Mouse (Mus musculus) CH12.LX (cell line): ENCODE measurements at regions not wholly inside any gene's neighbourhood (a gene's known extent, or its start where the extent isn't known, plus 50 kb on each side); places are given as distances from the start of the nearest gene placed in this dataset.
A peak's percentile ranks its signal among the peaks of the same experiment; 100 is the strongest.
"Not testable (repeated sequence)": the region's sequence is repeated elsewhere in the genome, so short reads cannot be mapped to it uniquely, and the experiment has no call there.

Source experiments
- DNase-seq: peaks from one replicate; pipeline ENCODE4 v3.0.0-alpha.2; 2013; ENCODE audit errors: extremely low read depth
- H3K27ac ChIP-seq: 2 replicates; pipeline ENCODE4 v1.5.1; 2012; ENCODE audit warnings: low read depth, mild to moderate bottlenecking, control low read depth, moderate library complexity; ENCODE audit not compliant: insufficient read depth
- H3K27me3 ChIP-seq: replicated peaks from 2 replicates; pipeline ENCODE3; 2012; ENCODE audit warnings: inconsistent platforms
- H3K36me3 ChIP-seq, 2 experiments: replicated peaks in 1 of 2; 2 replicates each; pipeline versions ENCODE3 to v1.6.1; 2012; ENCODE audit warnings: inconsistent platforms in 1 of 2, low read length in 1 of 2, mild to moderate bottlenecking in 1 of 2, mixed read lengths in 1 of 2, moderate library complexity in 1 of 2; ENCODE audit not compliant: control insufficient read depth in 1 of 2, insufficient read depth in 1 of 2
- H3K4me1 ChIP-seq, 2 experiments: 2 replicates each; pipeline ENCODE4 v1.6.1; 2012; ENCODE audit warnings: inconsistent platforms in 1 of 2, moderate library complexity in 1 of 2; ENCODE audit not compliant: insufficient read depth in 2 of 2, control insufficient read depth in 1 of 2
- H3K4me2 ChIP-seq: 2 replicates; pipeline ENCODE4 v1.6.1; 2012; ENCODE audit warnings: low read depth, mild to moderate bottlenecking, control low read depth; ENCODE audit not compliant: poor library complexity, insufficient read depth, severe bottlenecking
- H3K4me3 ChIP-seq, 3 experiments: fragments of 150-350 bp in 1 of 3; sonication (generic) in 1 of 3; replicated peaks in 1 of 3; 2 replicates each; pipeline versions ENCODE3 to v1.5.1; 2011 to 2012; ENCODE audit warnings: low read depth in 2 of 3, low read length in 2 of 3, mild to moderate bottlenecking in 2 of 3, moderate library complexity in 2 of 3, control low read depth in 1 of 3, improper control_type of control experiment in 1 of 3, inconsistent platforms in 1 of 3, mixed read lengths in 1 of 3; ENCODE audit not compliant: poor library complexity in 1 of 3
- H3K79me2 ChIP-seq: replicated peaks from 2 replicates; pipeline ENCODE4 v1.6.1; 2012; ENCODE audit warnings: mild to moderate bottlenecking, moderate library complexity; ENCODE audit not compliant: control insufficient read depth, poor library complexity, insufficient read depth, severe bottlenecking; ENCODE audit errors: extremely low read depth
- H3K9ac ChIP-seq: 2 replicates; pipeline ENCODE4 v1.6.1; 2012; ENCODE audit warnings: low read depth, mild to moderate bottlenecking, control low read depth, moderate library complexity; ENCODE audit not compliant: insufficient read depth
- H3K9me3 ChIP-seq: replicated peaks from 2 replicates; pipeline ENCODE3; 2012; ENCODE audit warnings: low read length, inconsistent platforms, mixed read lengths
- EP300 ChIP-seq: IDR thresholded peaks from 2 replicates; pipeline ENCODE4 v1.6.1; 2011; ENCODE audit warnings: low read length, improper control_type of control experiment
- ETS1 ChIP-seq: conservative IDR thresholded peaks from 2 replicates; pipeline ENCODE4 v1.6.1; 2012; ENCODE audit warnings: low read depth, mild to moderate bottlenecking, inconsistent platforms, low read length, improper control_type of control experiment, moderate library complexity
- GABPA ChIP-seq: IDR thresholded peaks from 2 replicates; pipeline ENCODE4 v1.6.1; 2012; ENCODE audit warnings: low read depth, low read length, improper control_type of control experiment, inconsistent platforms; ENCODE audit not compliant: insufficient replicate concordance
- IRF4 ChIP-seq: IDR thresholded peaks from 2 replicates; pipeline ENCODE4 v1.6.1; 2014; ENCODE audit warnings: low read depth, mild to moderate bottlenecking, inconsistent platforms, low read length, improper control_type of control experiment
- JUN ChIP-seq: IDR thresholded peaks from 2 replicates; pipeline ENCODE4 v1.6.1; 2011; ENCODE audit warnings: low read depth, mild to moderate bottlenecking, low read length, improper control_type of control experiment, moderate library complexity; ENCODE audit not compliant: insufficient read depth
- JUND ChIP-seq: conservative IDR thresholded peaks from 2 replicates; pipeline ENCODE4 v1.6.1; 2011; ENCODE audit warnings: low read depth, low read length, improper control_type of control experiment
- MAX ChIP-seq: IDR thresholded peaks from 2 replicates; pipeline ENCODE4 v1.6.1; 2011; ENCODE audit warnings: low read length, improper control_type of control experiment
- MYC ChIP-seq: IDR thresholded peaks from 2 replicates; pipeline ENCODE4 v1.6.1; 2011; ENCODE audit warnings: low read depth, mild to moderate bottlenecking, improper control_type of control experiment, low read length
- POLR2A ChIP-seq: IDR thresholded peaks from 2 replicates; pipeline ENCODE4 v1.6.1; 2011; ENCODE audit warnings: low read depth, mild to moderate bottlenecking, improper control_type of control experiment, low read length
- SMC3 ChIP-seq: IDR thresholded peaks from 2 replicates; pipeline ENCODE4 v1.6.1; 2011; ENCODE audit warnings: low read depth, low read length, improper control_type of control experiment
- USF1 ChIP-seq: IDR thresholded peaks from 2 replicates; pipeline ENCODE4 v1.6.1; 2014; ENCODE audit warnings: low read depth, mild to moderate bottlenecking, inconsistent platforms, low read length, improper control_type of control experiment
- USF2 ChIP-seq: conservative IDR thresholded peaks from 2 replicates; pipeline ENCODE4 v1.6.1; 2011; ENCODE audit warnings: low read depth, low read length, improper control_type of control experiment
- ZNF384 ChIP-seq: IDR thresholded peaks from 2 replicates; pipeline ENCODE4 v1.6.1; 2012; ENCODE audit warnings: low read depth, low read length, improper control_type of control experiment, inconsistent platforms
- dilution Hi-C: fragments of 300-500 bp; cut with MboI; formaldehyde crosslinking; loops from 2 replicates; pipeline ENCODE4 v1.14.3; 2020; ENCODE audit warnings: low sequenced_read_pairs; ENCODE audit not compliant: extremely low pct_unique_long_range_greater_than_20kb, extremely low pct_ligation_motif_present
- in situ Hi-C: fragments of 300-500 bp; cut with MboI; formaldehyde crosslinking; loops from 3 replicates; pipeline ENCODE4 v1.14.3; 2019; ENCODE audit warnings: low sequenced_read_pairs, low pct_ligation_motif_present, low pct_unique_long_range_greater_than_20kb, mixed read lengths

- TF ChIP-seq USF2, result no peak
- no peak for TF ChIP-seq USF1
- TF ChIP-seq, all 38 proteins: peak for 0
Observed at GRCm38 (mm10) chr12:97090577-97091214, 1168.6 kb downstream of the Galc start (continued).

GRCm38 (mm10) chr12:97061352-97061895 lies 1197.8 kb downstream of the Galc start:
- H3K9me3 ChIP-seq, H3K4me1 ChIP-seq, DNase-seq, H3K9ac ChIP-seq, dilution Hi-C loops, H3K36me3 ChIP-seq, H3K4me2 ChIP-seq, H3K27me3 ChIP-seq, H3K4me3 ChIP-seq, H3K79me2 ChIP-seq, in situ Hi-C loops, H3K27ac ChIP-seq: not testable (repeated sequence)

GRCm38 (mm10) chr12:97047674-97048073 lies 1211.6 kb downstream of the Galc start:
- no peaks in the 10 kb centered on the region for H3K36me3 ChIP-seq
- TF ChIP-seq ZNF384, result peak; percentile 81
- TF ChIP-seq ETS1, result peak; percentile 52
- peak; percentile 48; the same call in 1 of the 2 replicates for TF ChIP-seq JUND
- no peak for TF ChIP-seq SMC3
- no peak for TF ChIP-seq USF2
- TF ChIP-seq JUN, result 0 out of 2 replicates have a peak, but pooled peaks have one; percentile 10
- peak; percentile 85 for TF ChIP-seq EP300
- TF ChIP-seq MYC, result 0 out of 2 replicates have a peak, but pooled peaks have one; percentile 27
- peak; percentile 60; the same call in 1 of the 2 replicates for TF ChIP-seq IRF4
- no peak for TF ChIP-seq POLR2A
- TF ChIP-seq MAX, result no peak
- no peak for TF ChIP-seq GABPA
- TF ChIP-seq, all 38 proteins: peak for 7
- no peaks in the 10 kb centered on the region for H3K9me3 ChIP-seq
- in situ Hi-C loops, result no loop called here
- H3K4me1 ChIP-seq, result peaks cover 0 to 11% of the 10 kb centered on the region in 2 experiments; a peak in 1 of 4 replicates
- H3K9ac ChIP-seq, result no peak overlapping the region
- peak; percentile 79 for DNase-seq
- dilution Hi-C loops, result no loop called here
- no peaks in the 10 kb centered on the region for H3K79me2 ChIP-seq
- H3K4me2 ChIP-seq, result no peak overlapping the region
- H3K4me3 ChIP-seq, result no peak overlapping the region
- no peak overlapping the region for H3K27ac ChIP-seq
- no peaks in the 10 kb centered on the region for H3K27me3 ChIP-seq
